Mouse (Mus musculus) intestine, postnatal 0 days (tissue): Measurements from ENCODE around the gene Camk1d. TPM values are rescaled to one million over a fixed set of nuclear protein-coding genes. Genes with fewer than 3 reads are reported as not detected.
"Not testable (repeated sequence)": the region's sequence is repeated elsewhere in the genome, so short reads cannot be mapped to it uniquely, and the experiment has no call there.

Experiments
- ATAC-seq: fragments of 200-750 bp; cut with Nextera tagmentation; 2 replicates; pipeline ENCODE4 v1.8.0; 2017; ENCODE audit warnings: mild to moderate bottlenecking, moderate TSS enrichment, moderate library complexity
- H3K27ac ChIP-seq: fragments of 300-500 bp; sonication (generic); 2 replicates; pipeline ENCODE4 v1.5.1; 2014; ENCODE audit warnings: mild to moderate bottlenecking, low read depth, low read length, moderate library complexity
- H3K27me3 ChIP-seq: fragments of 300-500 bp; sonication (generic); replicated peaks from 2 replicates; pipeline ENCODE4 v1.6.1; 2014; ENCODE audit warnings: low read length, mixed read lengths; ENCODE audit not compliant: control insufficient read depth, insufficient read depth
- H3K36me3 ChIP-seq: fragments of 300-500 bp; sonication (generic); 2 replicates; pipeline ENCODE4 v1.6.1; 2014; ENCODE audit warnings: mild to moderate bottlenecking, moderate library complexity; ENCODE audit not compliant: control insufficient read depth, insufficient read depth
- H3K4me1 ChIP-seq: fragments of 300-500 bp; sonication (generic); replicated peaks from 2 replicates; pipeline ENCODE4 v1.6.1; 2014; ENCODE audit warnings: antibody characterized with exemption, low read length, mixed read lengths; ENCODE audit not compliant: control insufficient read depth, insufficient read depth
- H3K4me2 ChIP-seq: fragments of 300-500 bp; sonication (generic); replicated peaks from 2 replicates; pipeline ENCODE4 v1.6.1; 2014; ENCODE audit warnings: low read depth, mild to moderate bottlenecking, moderate library complexity
- H3K4me3 ChIP-seq: fragments of 300-500 bp; sonication (generic); 2 replicates; pipeline ENCODE4 v1.5.1; 2014; ENCODE audit warnings: low read depth, low read length
- H3K9ac ChIP-seq: fragments of 300-500 bp; sonication (generic); 2 replicates; pipeline ENCODE4 v1.6.1; 2014; ENCODE audit warnings: mild to moderate bottlenecking, low read depth, low read length
- H3K9me3 ChIP-seq: fragments of 300-500 bp; sonication (generic); 2 replicates; pipeline ENCODE4 v1.6.1; 2016; ENCODE audit warnings: mixed run types; ENCODE audit not compliant: control insufficient read depth
- CTCF ChIP-seq: sonication (generic); IDR thresholded peaks from 2 replicates; pipeline ENCODE4 v1.5.1; 2016; ENCODE audit warnings: low read depth, mild to moderate bottlenecking, control low read depth, antibody characterized with exemption, moderate library complexity
- WGBS: fragments of 180-500 bp; shearing (Covaris S2); extraction: QIAGEN DNeasy Blood & Tissue Kit; methylation state at CpG from one replicate; pipeline ENCODE4 v1.1.7; 2014; 5-methylcytosine and 5-hydroxymethylcytosine counted together
- polyA plus RNA-seq: library from polyadenylated mRNA; unstranded; fragments of >200 nt; fragmentation: Nextera tagmentation; extraction: Ambion mirVana; gene quantifications from 2 replicates; pipeline ENCODE4 v1.2.1, GENCODE M21; 2015

The Camk1d gene
- polyA plus RNA-seq, 1 experiment from 2014 or later, result 11.3 TPM

- H3K27me3 ChIP-seq, result no peaks in the 10 kb centered on the region
- ATAC-seq, result no peak
- H3K4me1 ChIP-seq, result no peaks in the 10 kb centered on the region
- H3K4me2 ChIP-seq, result no peak overlapping the region
- H3K4me3 ChIP-seq, result no peak overlapping the region
- WGBS, result 67% methylated on average over 5 of the region's 5 CpGs
- no peak overlapping the region for H3K9ac ChIP-seq
- no peak for TF ChIP-seq CTCF
- no peak overlapping the region for H3K27ac ChIP-seq
- H3K9me3 ChIP-seq, result no peaks in the 10 kb centered on the region
- H3K36me3 ChIP-seq, result no peaks in the 10 kb centered on the region
Observed at GRCm38 (mm10) chr2:5284351-5284750, 430.0 kb downstream of the Camk1d start.

- WGBS, result 86% methylated on average over 4 of the region's 4 CpGs
- no peak for TF ChIP-seq CTCF
- no peak overlapping the region for H3K27ac ChIP-seq
- H3K27me3 ChIP-seq, result no peaks in the 10 kb centered on the region
- H3K9ac ChIP-seq, result no peak overlapping the region
- no peaks in the 10 kb centered on the region for H3K9me3 ChIP-seq
- ATAC-seq, result no peak
- no peak overlapping the region for H3K4me2 ChIP-seq
- H3K36me3 ChIP-seq, result no peaks in the 10 kb centered on the region
- no peak overlapping the region for H3K4me3 ChIP-seq
- H3K4me1 ChIP-seq, result no peaks in the 10 kb centered on the region
Observed at GRCm38 (mm10) chr2:5282623-5283022, 431.7 kb downstream of the Camk1d start.

GRCm38 (mm10) chr2:5267980-5268379, 446.3 kb downstream of the Camk1d start:
- no peaks in the 10 kb centered on the region for H3K27me3 ChIP-seq
- no peaks in the 10 kb centered on the region for H3K9me3 ChIP-seq
- no peak overlapping the region for H3K9ac ChIP-seq
- no peak overlapping the region for H3K4me2 ChIP-seq
- H3K4me1 ChIP-seq, result no peaks in the 10 kb centered on the region
- no peak overlapping the region for H3K27ac ChIP-seq
- TF ChIP-seq CTCF, result no peak
- H3K4me3 ChIP-seq, result no peak overlapping the region
- WGBS, result 13% methylated on average over 2 of the region's 2 CpGs
- H3K36me3 ChIP-seq, result no peaks in the 10 kb centered on the region
- ATAC-seq, result no peak

GRCm38 (mm10) chr2:5262279-5262678, 452.0 kb downstream of the Camk1d start:
- Histone ChIP-seq H3K9me3 (no peaks in the 10 kb centered on the region), H3K36me3 (no peaks in the 10 kb centered on the region), H3K9ac (no peak overlapping the region), H3K27ac (no peak overlapping the region), H3K4me2 (no peak overlapping the region), H3K27me3 (no peaks in the 10 kb centered on the region), H3K4me1 (no peaks in the 10 kb centered on the region), H3K4me3 (no peak overlapping the region)
- TF ChIP-seq CTCF, result no peak
- WGBS, result 82% methylated on average over 2 of the region's 2 CpGs
- no peak for ATAC-seq

GRCm38 (mm10) chr2:5258250-5258649, 456.1 kb downstream of the Camk1d start:
- no peak for TF ChIP-seq CTCF
- Histone ChIP-seq H3K4me3 (no peak overlapping the region), H3K9ac (no peak overlapping the region), H3K4me1 (no peaks in the 10 kb centered on the region), H3K4me2 (peak overlapping the region; percentile 17), H3K27ac (no peak overlapping the region), H3K36me3 (no peaks in the 10 kb centered on the region), H3K27me3 (no peaks in the 10 kb centered on the region), H3K9me3 (no peaks in the 10 kb centered on the region)
- ATAC-seq, result peak; percentile 43; the same call in 1 of the 2 replicates
- 36% methylated on average over 3 of the region's 3 CpGs for WGBS

GRCm38 (mm10) chr2:5249969-5250368, 464.3 kb downstream of the Camk1d start:
- no peak for ATAC-seq
- no peak overlapping the region for H3K4me2 ChIP-seq
- H3K9ac ChIP-seq, result no peak overlapping the region
- peak; percentile 62 for TF ChIP-seq CTCF
- H3K4me1 ChIP-seq, result no peaks in the 10 kb centered on the region
- 53% methylated on average over 12 of the region's 12 CpGs for WGBS
- H3K36me3 ChIP-seq, result no peaks in the 10 kb centered on the region
- no peaks in the 10 kb centered on the region for H3K9me3 ChIP-seq
- no peaks in the 10 kb centered on the region for H3K27me3 ChIP-seq
- no peak overlapping the region for H3K27ac ChIP-seq
- H3K4me3 ChIP-seq, result no peak overlapping the region

- not testable (repeated sequence) for H3K27me3 ChIP-seq, H3K36me3 ChIP-seq, H3K4me3 ChIP-seq, H3K9me3 ChIP-seq, H3K4me1 ChIP-seq, H3K4me2 ChIP-seq, H3K27ac ChIP-seq, H3K9ac ChIP-seq
- 89% methylated on average over 6 of the region's 6 CpGs for WGBS
- peak; percentile 36; the same call in 1 of the 2 replicates for ATAC-seq
Observed at GRCm38 (mm10) chr2:5249199-5249598, 465.1 kb downstream of the Camk1d start.

Other genes starting within 250 kb of the Camk1d start
- 22.9 and 24.1 TPM in 2 replicates for gene Nudt5, start 130.5 kb upstream of the Camk1d start, polyA plus RNA-seq
- 126 and 129 TPM in 2 replicates for gene Cdc123, start 130.6 kb upstream of the Camk1d start, polyA plus RNA-seq
- 0.22 and 0.47 TPM in 2 replicates for gene Gm13199, start 148.4 kb upstream of the Camk1d start, polyA plus RNA-seq
- gene Sec61a2, start 180.9 kb upstream of the Camk1d start, polyA plus RNA-seq, result 17.4 and 17.5 TPM in 2 replicates
- 0.26 and 0.27 TPM in 2 replicates for gene Dhtkd1, start 228.3 kb upstream of the Camk1d start, polyA plus RNA-seq
- 5.1 and 5.2 TPM in 2 replicates for gene Upf2, start 237.0 kb upstream of the Camk1d start, polyA plus RNA-seq